Mouse (Mus musculus) liver, embryonic 11.5 days (tissue): Measurements from ENCODE around the gene Akt3. TPM values are rescaled to one million over a fixed set of nuclear protein-coding genes. Genes with fewer than 3 reads are reported as not detected.

Experiments
- ATAC-seq: fragments of 200-750 bp; cut with Nextera tagmentation; replicated peaks from 2 replicates; pipeline ENCODE4 v1.8.0; 2017; ENCODE audit warnings: moderate number of reproducible peaks, mild to moderate bottlenecking, moderate TSS enrichment, moderate library complexity; ENCODE audit not compliant: low FRiP score
- DNase-seq: peaks from one replicate; pipeline ENCODE4 v3.0.0-alpha.2; 2017; ENCODE audit warnings: low spot score
- H3K27ac ChIP-seq: fragments of 300-500 bp; sonication (generic); 2 replicates; pipeline ENCODE4 v1.5.1; 2014; ENCODE audit warnings: mild to moderate bottlenecking, low read depth, low read length, control low read depth
- H3K27me3 ChIP-seq: fragments of 300-500 bp; sonication (generic); replicated peaks from 2 replicates; pipeline ENCODE4 v1.6.1; 2014; ENCODE audit warnings: low read length, mixed read lengths; ENCODE audit not compliant: control insufficient read depth, insufficient read depth
- H3K36me3 ChIP-seq: fragments of 300-500 bp; sonication (generic); 2 replicates; pipeline ENCODE4 v1.6.1; 2014; ENCODE audit warnings: mild to moderate bottlenecking, low read length, moderate library complexity, mixed read lengths; ENCODE audit not compliant: control insufficient read depth, insufficient read depth
- H3K4me1 ChIP-seq: fragments of 300-500 bp; sonication (generic); replicated peaks from 2 replicates; pipeline ENCODE4 v1.6.1; 2014; ENCODE audit warnings: low read length, mixed read lengths; ENCODE audit not compliant: control insufficient read depth, insufficient read depth
- H3K4me2 ChIP-seq: fragments of 300-500 bp; sonication (generic); 2 replicates; pipeline ENCODE4 v1.6.1; 2014; ENCODE audit warnings: mild to moderate bottlenecking, control low read depth, moderate library complexity
- H3K4me3 ChIP-seq: fragments of 300-500 bp; sonication (generic); 2 replicates; pipeline ENCODE4 v1.5.1; 2014; ENCODE audit warnings: low read depth, low read length, control low read depth
- H3K9ac ChIP-seq: fragments of 300-500 bp; sonication (generic); 2 replicates; pipeline ENCODE4 v1.6.1; 2014; ENCODE audit warnings: low read depth, low read length, control low read depth
- H3K9me3 ChIP-seq: fragments of 300-500 bp; sonication (generic); 2 replicates; pipeline ENCODE4 v1.6.1; 2016; ENCODE audit warnings: low read length, inconsistent platforms, mixed read lengths; ENCODE audit not compliant: control insufficient read depth
- WGBS: fragments of 180-500 bp; shearing (Covaris S2); extraction: QIAGEN DNeasy Blood & Tissue Kit; methylation state at CpG from one replicate; pipeline ENCODE4 v1.1.7; 2014; 5-methylcytosine and 5-hydroxymethylcytosine counted together
- polyA plus RNA-seq: library from polyadenylated mRNA; unstranded; fragments of >200 nt; fragmentation: Nextera tagmentation; extraction: Ambion mirVana; gene quantifications from 2 replicates; pipeline ENCODE4 v1.2.1, GENCODE M21; 2014

Gene Akt3
- polyA plus RNA-seq, 1 experiment from 2014 or later = 4.3 TPM

- H3K36me3 ChIP-seq = no peaks in the 10 kb centered on the region
- no peaks in the 10 kb centered on the region for H3K9me3 ChIP-seq
- 68% methylated on average over 3 of the region's 3 CpGs for WGBS
- DNase-seq (no peak), ATAC-seq (no peak)
- no peaks in the 10 kb centered on the region for H3K27me3 ChIP-seq
- 0 out of 2 replicates have a peak, but pooled peaks cover 6% of the 10 kb centered on the region for H3K4me1 ChIP-seq
- no peak overlapping the region for H3K4me2 ChIP-seq
- no peak overlapping the region for H3K9ac ChIP-seq
- no peak overlapping the region for H3K4me3 ChIP-seq
- H3K27ac ChIP-seq = no peak overlapping the region
These were observed 248.0 kb downstream of the Akt3 start for GRCm38 (mm10) chr1:177010041-177010440.

GRCm38 (mm10) chr1:177008777-177009176, 249.2 kb downstream of the Akt3 start:
- H3K27me3 ChIP-seq = no peaks in the 10 kb centered on the region
- H3K9me3 ChIP-seq = no peaks in the 10 kb centered on the region
- ATAC-seq (no peak), DNase-seq (no peak)
- no peak overlapping the region for H3K4me2 ChIP-seq
- no peak overlapping the region for H3K4me3 ChIP-seq
- H3K4me1 ChIP-seq = 0 out of 2 replicates have a peak, but pooled peaks cover 4% of the 10 kb centered on the region
- H3K27ac ChIP-seq = no peak overlapping the region
- 58% methylated on average over 1 of the region's 1 CpGs for WGBS
- H3K9ac ChIP-seq = no peak overlapping the region
- H3K36me3 ChIP-seq = no peaks in the 10 kb centered on the region

- ATAC-seq (no peak), DNase-seq (no peak)
- Histone ChIP-seq H3K27ac (no peak overlapping the region), H3K9ac (no peak overlapping the region), H3K4me2 (no peak overlapping the region), H3K36me3 (no peaks in the 10 kb centered on the region), H3K27me3 (no peaks in the 10 kb centered on the region), H3K4me1 (0 out of 2 replicates have a peak, but pooled peaks cover 4% of the 10 kb centered on the region), H3K4me3 (no peak overlapping the region), H3K9me3 (no peaks in the 10 kb centered on the region)
- WGBS = 82% methylated on average over 3 of the region's 3 CpGs
These were observed 250.6 kb downstream of the Akt3 start for GRCm38 (mm10) chr1:177007405-177007804.

- 75% methylated on average over 4 of the region's 4 CpGs for WGBS
- no peak overlapping the region for H3K4me2 ChIP-seq
- no peak for ATAC-seq
- no peak overlapping the region for H3K9ac ChIP-seq
- H3K36me3 ChIP-seq = no peaks in the 10 kb centered on the region
- no peak for DNase-seq
- no peaks in the 10 kb centered on the region for H3K9me3 ChIP-seq
- H3K4me3 ChIP-seq = no peak overlapping the region
- H3K27me3 ChIP-seq = no peaks in the 10 kb centered on the region
- H3K4me1 ChIP-seq = 0 out of 2 replicates have a peak, but pooled peaks cover 4% of the 10 kb centered on the region
- no peak overlapping the region for H3K27ac ChIP-seq
These were observed 253.8 kb downstream of the Akt3 start for GRCm38 (mm10) chr1:177004041-177004741.

DNA sequence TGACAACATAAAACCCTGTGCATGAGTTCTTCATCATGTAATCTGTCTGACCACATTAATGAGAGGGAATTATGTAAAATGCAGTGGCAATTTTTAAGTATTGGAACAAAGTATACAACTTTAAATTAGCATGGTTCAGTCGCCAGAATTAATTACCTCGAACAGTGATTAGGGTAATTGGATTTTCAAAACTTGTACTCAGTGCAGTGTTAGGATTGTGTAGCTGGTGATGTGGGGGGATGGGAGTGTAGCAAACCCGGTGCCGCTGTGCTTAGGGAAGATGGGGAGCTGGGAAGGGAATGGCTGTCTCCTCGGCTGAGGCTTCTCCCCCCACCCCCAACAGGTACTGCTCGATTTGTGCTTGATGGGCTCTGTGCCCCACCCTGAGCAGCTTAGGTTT, 255.1 kb downstream of the Akt3 start:
- WGBS = 67% methylated on average over 6 of the region's 6 CpGs
- Histone ChIP-seq H3K4me1 (no peaks in the 10 kb centered on the region), H3K4me3 (no peak overlapping the region), H3K27me3 (no peaks in the 10 kb centered on the region), H3K4me2 (no peak overlapping the region), H3K36me3 (no peaks in the 10 kb centered on the region), H3K27ac (no peak overlapping the region), H3K9ac (no peak overlapping the region), H3K9me3 (no peaks in the 10 kb centered on the region)
- ATAC-seq (no peak), DNase-seq (no peak)

DNA sequence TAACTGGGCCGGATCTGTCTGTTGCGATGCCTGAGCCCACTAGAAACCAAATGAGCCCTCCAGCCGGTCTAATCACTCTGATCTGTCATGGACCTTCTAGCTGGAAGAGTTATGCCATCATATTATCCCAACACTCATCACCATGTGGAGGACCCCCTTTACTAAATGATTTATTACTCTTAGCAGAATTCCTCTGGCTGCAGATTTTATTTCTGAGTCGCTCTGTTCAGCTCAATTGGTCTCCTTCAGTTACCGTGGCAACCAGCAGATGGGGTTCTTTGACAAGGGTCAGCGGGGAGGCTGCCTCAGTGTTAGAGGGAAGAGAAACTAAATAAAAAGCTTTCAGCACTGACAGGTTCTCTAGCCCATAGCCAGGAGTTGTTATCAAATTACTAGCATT, 259.0 kb downstream of the Akt3 start:
- Histone ChIP-seq H3K27me3 (no peaks in the 10 kb centered on the region), H3K4me3 (no peak overlapping the region), H3K4me1 (peaks cover 9% of the 10 kb centered on the region), H3K9me3 (no peaks in the 10 kb centered on the region), H3K27ac (no peak overlapping the region), H3K9ac (no peak overlapping the region), H3K36me3 (no peaks in the 10 kb centered on the region), H3K4me2 (no peak overlapping the region)
- WGBS = 54% methylated on average over 6 of the region's 6 CpGs
- ATAC-seq (no peak), DNase-seq (no peak)

DNA sequence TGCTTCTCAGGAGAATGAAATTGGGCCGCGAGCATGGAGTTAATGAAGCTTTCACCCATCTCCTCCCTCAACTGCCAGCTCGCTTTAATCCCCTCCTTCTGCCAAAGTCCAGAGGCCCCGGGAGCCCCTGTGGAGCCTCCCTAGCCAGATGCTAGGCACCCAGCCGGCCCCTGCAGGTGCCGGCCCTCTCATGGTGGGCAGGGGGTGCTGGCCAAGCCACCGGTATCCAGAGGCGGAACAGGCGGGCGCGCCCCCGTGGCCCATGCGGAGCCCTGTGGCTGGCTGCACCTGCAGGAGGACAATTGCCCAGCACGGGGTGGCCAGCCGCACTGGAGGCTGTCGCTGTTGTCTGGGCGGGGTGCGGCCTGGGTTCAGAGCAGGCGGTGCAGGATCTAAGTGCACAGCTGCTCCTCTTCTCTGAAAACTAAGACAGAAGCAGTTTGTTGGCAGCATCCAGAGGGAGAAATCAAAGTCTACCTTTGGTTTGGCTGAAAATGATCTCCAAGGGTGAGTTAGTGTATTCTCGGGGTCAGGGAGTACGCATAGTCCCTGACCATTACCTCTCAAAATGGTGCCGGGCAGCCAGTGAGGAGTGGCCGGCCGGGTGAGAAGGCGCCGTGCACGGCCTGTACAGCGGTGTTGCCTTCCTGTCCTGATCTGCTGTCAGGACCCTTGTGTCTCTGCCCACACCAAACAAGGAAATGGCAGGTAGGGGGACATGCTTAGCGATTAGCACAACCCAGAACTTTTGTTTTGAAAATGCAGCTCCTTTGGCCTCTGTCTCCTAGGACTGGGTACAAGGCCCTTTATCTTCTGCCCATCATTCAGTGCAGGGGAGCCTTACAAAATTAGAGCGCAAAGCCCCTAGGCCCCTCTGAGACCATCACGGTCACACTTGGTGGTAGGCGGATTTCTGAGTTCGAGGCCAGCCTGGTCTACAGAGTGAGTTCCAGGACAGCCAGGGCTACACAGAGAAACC, 260.0 kb downstream of the Akt3 start:
- no peak overlapping the region for H3K9ac ChIP-seq
- H3K4me3 ChIP-seq = no peak overlapping the region
- H3K27ac ChIP-seq = no peak overlapping the region
- peak overlapping the region; percentile 12 for H3K4me2 ChIP-seq
- ATAC-seq (no peak; the same call in 1 of the 2 replicates), DNase-seq (no peak)
- H3K9me3 ChIP-seq = no peaks in the 10 kb centered on the region
- peaks cover 12% of the 10 kb centered on the region for H3K4me1 ChIP-seq
- no peaks in the 10 kb centered on the region for H3K27me3 ChIP-seq
- no peaks in the 10 kb centered on the region for H3K36me3 ChIP-seq
- 71% methylated on average over 33 of the region's 33 CpGs for WGBS

GRCm38 (mm10) chr1:176997254-176997653, 260.7 kb downstream of the Akt3 start:
- Histone ChIP-seq H3K9me3 (no peaks in the 10 kb centered on the region), H3K4me3 (no peak overlapping the region), H3K4me2 (peak overlapping the region; percentile 42), H3K27ac (no peak overlapping the region), H3K27me3 (no peaks in the 10 kb centered on the region), H3K4me1 (peaks cover 12% of the 10 kb centered on the region), H3K36me3 (no peaks in the 10 kb centered on the region), H3K9ac (0 out of 2 replicates have a peak overlapping the region, but pooled peaks have one; percentile 46)
- ATAC-seq (no peak), DNase-seq (no peak)
- 70% methylated on average over 6 of the region's 6 CpGs for WGBS
